Mouse (Mus musculus): Measurements from ENCODE around the gene Pkdcc. TPM values are rescaled to one million over a fixed set of nuclear protein-coding genes. Genes with fewer than 3 reads are reported as not detected.

Gene Pkdcc
- polyA plus RNA-seq, 1 experiment from 2014 or later: 48.7 TPM

GRCm38 (mm10) chr17:83222705-83223104 is 7.6 kb downstream of the Pkdcc start:
- H3K27me3 ChIP-seq (ENCODE audit: control insufficient read depth, insufficient read depth, low read length): no peaks in the 10 kb centered on the region
- no peak overlapping the region for H3K4me2 ChIP-seq (replicated peaks; ENCODE audit: low read depth, low read length)
- H3K9ac ChIP-seq (ENCODE audit: low read depth, low read length): no peak overlapping the region
- H3K4me1 ChIP-seq (ENCODE audit: control insufficient read depth, insufficient read depth, low read length): peaks cover 68% of the 10 kb centered on the region
- H3K27ac ChIP-seq (ENCODE audit: low read depth, low read length): peak overlapping the region; percentile 85
- no peaks in the 10 kb centered on the region for H3K9me3 ChIP-seq (ENCODE audit: control insufficient read depth, low read length)
- 2% methylated on average over 3 of the region's 3 CpGs for WGBS
- H3K36me3 ChIP-seq (ENCODE audit: control insufficient read depth, insufficient read depth, low read length): peaks cover 68% of the 10 kb centered on the region
- peak; percentile 88 for ATAC-seq (ENCODE audit: low FRiP score, low TSS enrichment)
- H3K4me3 ChIP-seq (ENCODE audit: low read length): no peak overlapping the region

GRCm38 (mm10) chr17:83224451-83224971 is 9.4 kb downstream of the Pkdcc start:
- Histone ChIP-seq H3K4me3 (ENCODE audit: low read length) (no peak overlapping the region), H3K27ac (ENCODE audit: low read depth, low read length) (peak overlapping the region; percentile 30; the same call in 1 of the 2 replicates), H3K4me2 (replicated peaks; ENCODE audit: low read depth, low read length) (no peak overlapping the region), H3K36me3 (ENCODE audit: control insufficient read depth, insufficient read depth, low read length) (peaks cover 68% of the 10 kb centered on the region), H3K27me3 (ENCODE audit: control insufficient read depth, insufficient read depth, low read length) (no peaks in the 10 kb centered on the region), H3K9ac (ENCODE audit: low read depth, low read length) (no peak overlapping the region), H3K9me3 (ENCODE audit: control insufficient read depth, low read length) (no peaks in the 10 kb centered on the region), H3K4me1 (ENCODE audit: control insufficient read depth, insufficient read depth, low read length) (peaks cover 51% of the 10 kb centered on the region)
- ATAC-seq (ENCODE audit: low FRiP score, low TSS enrichment): no peak
- WGBS: 48% methylated on average over 13 of the region's 13 CpGs

- WGBS: 75% methylated on average over 8 of the region's 8 CpGs
- Histone ChIP-seq H3K27me3 (ENCODE audit: control insufficient read depth, insufficient read depth, low read length) (no peaks in the 10 kb centered on the region), H3K4me2 (replicated peaks; ENCODE audit: low read depth, low read length) (no peak overlapping the region), H3K4me3 (ENCODE audit: low read length) (no peak overlapping the region), H3K9me3 (ENCODE audit: control insufficient read depth, low read length) (no peaks in the 10 kb centered on the region), H3K27ac (ENCODE audit: low read depth, low read length) (peak overlapping the region; percentile 48; the same call in 1 of the 2 replicates), H3K4me1 (ENCODE audit: control insufficient read depth, insufficient read depth, low read length) (peaks cover 33% of the 10 kb centered on the region), H3K9ac (ENCODE audit: low read depth, low read length) (no peak overlapping the region), H3K36me3 (ENCODE audit: control insufficient read depth, insufficient read depth, low read length) (peaks cover 55% of the 10 kb centered on the region)
- no peak for ATAC-seq (ENCODE audit: low FRiP score, low TSS enrichment)
Measured at GRCm38 (mm10) chr17:83226395-83226986, 11.4 kb downstream of the Pkdcc start.

GRCm38 (mm10) chr17:83231357-83231756 is 16.3 kb downstream of the Pkdcc start:
- Histone ChIP-seq H3K4me1 (ENCODE audit: control insufficient read depth, insufficient read depth, low read length) (peaks cover 8% of the 10 kb centered on the region; the same call in 1 of the 2 replicates), H3K9me3 (ENCODE audit: control insufficient read depth, low read length) (no peaks in the 10 kb centered on the region), H3K27ac (ENCODE audit: low read depth, low read length) (no peak overlapping the region), H3K36me3 (ENCODE audit: control insufficient read depth, insufficient read depth, low read length) (peaks cover 7% of the 10 kb centered on the region), H3K4me2 (replicated peaks; ENCODE audit: low read depth, low read length) (no peak overlapping the region), H3K9ac (ENCODE audit: low read depth, low read length) (no peak overlapping the region), H3K4me3 (ENCODE audit: low read length) (no peak overlapping the region), H3K27me3 (ENCODE audit: control insufficient read depth, insufficient read depth, low read length) (no peaks in the 10 kb centered on the region)
- no peak for ATAC-seq (ENCODE audit: low FRiP score, low TSS enrichment)
- WGBS: 63% methylated on average over 11 of the region's 11 CpGs

GRCm38 (mm10) chr17:83235227-83235626 is 20.1 kb downstream of the Pkdcc start:
- H3K9ac ChIP-seq (ENCODE audit: low read depth, low read length): no peak overlapping the region
- H3K27me3 ChIP-seq (ENCODE audit: control insufficient read depth, insufficient read depth, low read length): no peaks in the 10 kb centered on the region
- no peak overlapping the region for H3K4me3 ChIP-seq (ENCODE audit: low read length)
- H3K4me2 ChIP-seq (replicated peaks; ENCODE audit: low read depth, low read length): no peak overlapping the region
- H3K27ac ChIP-seq (ENCODE audit: low read depth, low read length): no peak overlapping the region
- H3K9me3 ChIP-seq (ENCODE audit: control insufficient read depth, low read length): no peaks in the 10 kb centered on the region
- no peaks in the 10 kb centered on the region for H3K36me3 ChIP-seq (ENCODE audit: control insufficient read depth, insufficient read depth, low read length)
- 60% methylated on average over 10 of the region's 10 CpGs for WGBS
- ATAC-seq (ENCODE audit: low FRiP score, low TSS enrichment): no peak
- H3K4me1 ChIP-seq (ENCODE audit: control insufficient read depth, insufficient read depth, low read length): peaks cover 11% of the 10 kb centered on the region; the same call in 1 of the 2 replicates

GRCm38 (mm10) chr17:83236202-83236601 is 21.1 kb downstream of the Pkdcc start:
- no peak overlapping the region for H3K4me2 ChIP-seq (replicated peaks; ENCODE audit: low read depth, low read length)
- ATAC-seq (ENCODE audit: low FRiP score, low TSS enrichment): no peak
- H3K27ac ChIP-seq (ENCODE audit: low read depth, low read length): no peak overlapping the region
- H3K9me3 ChIP-seq (ENCODE audit: control insufficient read depth, low read length): no peaks in the 10 kb centered on the region
- no peaks in the 10 kb centered on the region for H3K36me3 ChIP-seq (ENCODE audit: control insufficient read depth, insufficient read depth, low read length)
- no peak overlapping the region for H3K9ac ChIP-seq (ENCODE audit: low read depth, low read length)
- WGBS: 75% methylated on average over 8 of the region's 8 CpGs
- no peaks in the 10 kb centered on the region for H3K27me3 ChIP-seq (ENCODE audit: control insufficient read depth, insufficient read depth, low read length)
- no peak overlapping the region for H3K4me3 ChIP-seq (ENCODE audit: low read length)
- peaks cover 11% of the 10 kb centered on the region; the same call in 1 of the 2 replicates for H3K4me1 ChIP-seq (ENCODE audit: control insufficient read depth, insufficient read depth, low read length)

- WGBS: 56% methylated on average over 16 of the region's 16 CpGs
Measured at GRCm38 (mm10) chr17:83238123-83239058, 23.3 kb downstream of the Pkdcc start.

GRCm38 (mm10) chr17:83244502-83244901 is 29.4 kb downstream of the Pkdcc start:
- no peaks in the 10 kb centered on the region for H3K9me3 ChIP-seq (ENCODE audit: control insufficient read depth, low read length)
- 88% methylated on average over 1 of the region's 1 CpGs for WGBS
- H3K27ac ChIP-seq (ENCODE audit: low read depth, low read length): no peak overlapping the region
- H3K4me3 ChIP-seq (ENCODE audit: low read length): no peak overlapping the region
- H3K9ac ChIP-seq (ENCODE audit: low read depth, low read length): no peak overlapping the region
- H3K27me3 ChIP-seq (ENCODE audit: control insufficient read depth, insufficient read depth, low read length): no peaks in the 10 kb centered on the region
- H3K4me2 ChIP-seq (replicated peaks; ENCODE audit: low read depth, low read length): no peak overlapping the region
- peaks cover 10% of the 10 kb centered on the region; the same call in 1 of the 2 replicates for H3K4me1 ChIP-seq (ENCODE audit: control insufficient read depth, insufficient read depth, low read length)
- H3K36me3 ChIP-seq (ENCODE audit: control insufficient read depth, insufficient read depth, low read length): no peaks in the 10 kb centered on the region
- no peak for ATAC-seq (ENCODE audit: low FRiP score, low TSS enrichment)

More at GRCm38 (mm10) chr17:83238123-83239058, 23.3 kb downstream of the Pkdcc start:
- Histone ChIP-seq H3K4me3 (ENCODE audit: low read length) (no peak overlapping the region), H3K27ac (ENCODE audit: low read depth, low read length) (no peak overlapping the region), H3K27me3 (ENCODE audit: control insufficient read depth, insufficient read depth, low read length) (no peaks in the 10 kb centered on the region), H3K4me1 (ENCODE audit: control insufficient read depth, insufficient read depth, low read length) (peaks cover 11% of the 10 kb centered on the region; the same call in 1 of the 2 replicates), H3K9me3 (ENCODE audit: control insufficient read depth, low read length) (no peaks in the 10 kb centered on the region), H3K9ac (ENCODE audit: low read depth, low read length) (no peak overlapping the region), H3K4me2 (replicated peaks; ENCODE audit: low read depth, low read length) (no peak overlapping the region), H3K36me3 (ENCODE audit: control insufficient read depth, insufficient read depth, low read length) (no peaks in the 10 kb centered on the region)
- ATAC-seq (ENCODE audit: low FRiP score, low TSS enrichment): peak; percentile 69

All from kidney, embryonic 14.5 days (tissue).